Mouse (Mus musculus) limb, embryonic 12.5 days (tissue): ENCODE results near the gene Apof. TPM values are rescaled to one million over a fixed set of nuclear protein-coding genes. Genes with fewer than 3 reads are reported as not detected.

Experiments
- ATAC-seq: fragments of 200-750 bp; cut with Nextera tagmentation; 2 replicates; pipeline ENCODE4 v1.8.0; 2017; ENCODE audit warnings: low read depth, moderate TSS enrichment; ENCODE audit not compliant: insufficient number of reproducible peaks, insufficient read depth, low FRiP score, low TSS enrichment
- H3K27ac ChIP-seq: fragments of 300-500 bp; sonication (generic); 2 replicates; pipeline ENCODE4 v1.5.1; 2016; ENCODE audit warnings: mild to moderate bottlenecking, moderate library complexity
- H3K27me3 ChIP-seq: fragments of 300-500 bp; sonication (generic); 2 replicates; pipeline ENCODE4 v1.6.1; 2016; ENCODE audit warnings: mild to moderate bottlenecking, moderate library complexity
- H3K36me3 ChIP-seq: fragments of 300-500 bp; sonication (generic); 2 replicates; pipeline ENCODE4 v1.6.1; 2016; ENCODE audit warnings: mild to moderate bottlenecking, moderate library complexity
- H3K4me1 ChIP-seq: fragments of 300-500 bp; sonication (generic); replicated peaks from 2 replicates; pipeline ENCODE4 v1.6.1; 2016
- H3K4me2 ChIP-seq: fragments of 300-500 bp; sonication (generic); 2 replicates; pipeline ENCODE4 v1.6.1; 2016; ENCODE audit warnings: mild to moderate bottlenecking, moderate library complexity
- H3K4me3 ChIP-seq: fragments of 300-500 bp; sonication (generic); replicated peaks from 2 replicates; pipeline ENCODE4 v1.5.1; 2016; ENCODE audit warnings: mild to moderate bottlenecking
- H3K9ac ChIP-seq: fragments of 300-500 bp; sonication (generic); replicated peaks from 2 replicates; pipeline ENCODE4 v1.6.1; 2016; ENCODE audit warnings: mild to moderate bottlenecking, moderate library complexity
- H3K9me3 ChIP-seq: fragments of 300-500 bp; sonication (generic); 2 replicates; pipeline ENCODE4 v1.6.1; 2016; ENCODE audit warnings: mild to moderate bottlenecking, moderate library complexity
- WGBS: fragments of 180-500 bp; shearing (Covaris S2); methylation state at CpG from one replicate; pipeline ENCODE4 v1.1.7; 2016; 5-methylcytosine and 5-hydroxymethylcytosine counted together
- polyA plus RNA-seq: library from polyadenylated mRNA; unstranded; fragments of >200 nt; fragmentation: Nextera tagmentation; extraction: Ambion mirVana; gene quantifications from 2 replicates; pipeline ENCODE4 v1.2.1, GENCODE M21; 2016

The Apof gene
- not detected in 2 replicates for polyA plus RNA-seq

DNA sequence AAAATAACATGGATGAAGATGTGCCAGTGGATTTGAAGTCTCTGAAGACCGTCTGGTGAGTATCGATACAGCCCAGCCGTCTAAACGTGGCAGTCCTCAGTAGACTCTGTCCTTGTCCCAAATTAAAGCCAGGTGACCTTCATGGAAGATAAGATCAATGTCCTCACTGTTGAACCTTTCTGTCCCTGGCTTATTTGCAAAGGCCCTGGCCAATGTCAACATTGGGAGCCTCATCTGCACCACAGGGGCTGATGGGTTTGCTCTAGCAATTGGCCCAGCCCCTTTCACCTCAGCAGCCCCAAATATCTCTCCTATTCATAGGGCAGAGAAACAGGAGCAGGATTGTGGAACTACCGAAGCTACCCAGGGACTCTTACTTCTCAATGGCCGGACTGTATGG is at the start of gene Apof:
Apof (plus strand) TSS at position 301 of the 400 bp plus-strand sequence.
- Histone ChIP-seq H3K9ac (no peak within 1 kb of the TSS), H3K4me1 (0 out of 2 replicates have a peak, but pooled peaks cover 3% of the 10 kb centered on the region), H3K27me3 (no peaks in the 10 kb centered on the region), H3K4me2 (no peak within 1 kb of the TSS), H3K4me3 (no peak within 1 kb of the TSS), H3K27ac (no peak within 1 kb of the TSS), H3K9me3 (no peaks in the 10 kb centered on the region), H3K36me3 (no peaks in the 10 kb centered on the region)
- ATAC-seq: no peak
- WGBS: 76% methylated on average over 6 of the region's 6 CpGs

- no peak for ATAC-seq
- Histone ChIP-seq H3K4me2 (no peak overlapping the region), H3K4me3 (no peak overlapping the region), H3K9me3 (no peaks in the 10 kb centered on the region), H3K27me3 (0 out of 2 replicates have a peak, but pooled peaks cover 2% of the 10 kb centered on the region), H3K27ac (no peak overlapping the region), H3K9ac (no peak overlapping the region), H3K36me3 (no peaks in the 10 kb centered on the region), H3K4me1 (peaks cover 23% of the 10 kb centered on the region)
- 60% methylated on average over 16 of the region's 16 CpGs for WGBS
Measured at GRCm38 (mm10) chr10:128221533-128222286, 46.8 kb upstream of the Apof start.

DNA sequence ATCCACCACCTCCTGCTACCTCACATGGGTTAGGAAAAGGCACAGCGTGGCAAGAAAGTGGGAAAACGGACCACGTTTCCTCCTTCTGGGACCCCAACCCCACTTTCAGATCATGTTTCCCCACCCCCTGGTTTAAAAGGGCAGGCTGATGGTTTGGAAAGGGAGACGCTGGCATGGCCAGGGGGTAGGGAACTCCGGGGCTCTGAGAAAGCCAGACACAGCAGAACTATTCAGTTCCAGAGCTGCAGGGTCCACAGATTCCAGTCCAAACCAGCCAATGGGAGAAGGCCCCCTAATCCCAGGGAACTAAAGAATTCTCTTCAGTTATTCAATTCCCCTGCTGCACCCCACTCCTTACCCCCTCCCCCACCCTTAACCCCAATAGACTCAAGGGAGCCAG is 43.4 kb upstream of the Apof start:
- Histone ChIP-seq H3K4me1 (peaks cover 26% of the 10 kb centered on the region), H3K36me3 (no peaks in the 10 kb centered on the region), H3K27me3 (0 out of 2 replicates have a peak, but pooled peaks cover 2% of the 10 kb centered on the region), H3K27ac (peak overlapping the region; percentile 77), H3K9me3 (no peaks in the 10 kb centered on the region), H3K9ac (no peak overlapping the region; the same call in 1 of the 2 replicates), H3K4me2 (no peak overlapping the region), H3K4me3 (no peak overlapping the region)
- WGBS: 37% methylated on average over 5 of the region's 5 CpGs
- ATAC-seq: no peak

- Histone ChIP-seq H3K9ac (no peak within 1 kb of the TSS; the same call in 1 of the 2 replicates), H3K27ac (peak within 1 kb of the TSS; percentile 77), H3K4me1 (peaks cover 31% of the 10 kb centered on the region), H3K27me3 (0 out of 2 replicates have a peak, but pooled peaks cover 2% of the 10 kb centered on the region), H3K4me3 (no peak within 1 kb of the TSS), H3K4me2 (no peak within 1 kb of the TSS), H3K9me3 (no peaks in the 10 kb centered on the region), H3K36me3 (no peaks in the 10 kb centered on the region)
- ATAC-seq: peak; percentile 34; the same call in 1 of the 2 replicates
- 46% methylated on average over 4 of the region's 4 CpGs for WGBS
Measured at GRCm38 (mm10) chr10:128225538-128225937, 42.9 kb upstream of the Apof start, which contains the start of gene Mip. Gene Mip (plus strand): TSS chr10:128225838.

DNA sequence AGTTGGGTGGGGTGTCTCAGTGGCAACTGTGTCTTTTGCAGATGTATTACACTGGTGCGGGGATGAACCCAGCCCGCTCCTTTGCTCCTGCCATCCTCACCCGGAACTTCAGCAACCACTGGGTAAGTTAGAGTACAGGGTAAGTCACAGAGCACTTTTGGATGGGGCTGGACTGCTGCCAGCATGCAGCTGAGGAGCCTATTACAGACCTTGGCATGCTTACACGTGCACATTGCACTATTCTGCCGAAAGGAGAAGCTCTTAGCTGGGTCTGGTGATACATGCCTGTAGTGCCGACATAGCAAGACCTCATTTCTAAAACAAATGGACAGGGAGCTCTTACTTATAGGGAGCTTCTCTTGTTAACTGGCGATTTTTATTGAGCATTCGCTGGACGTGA is 40.9 kb upstream of the Apof start:
- 83% methylated on average over 9 of the region's 9 CpGs for WGBS
- no peak for ATAC-seq
- Histone ChIP-seq H3K9me3 (no peaks in the 10 kb centered on the region), H3K27ac (peak overlapping the region; percentile 23; the same call in 1 of the 2 replicates), H3K9ac (no peak overlapping the region), H3K4me3 (no peak overlapping the region), H3K4me2 (no peak overlapping the region), H3K27me3 (no peaks in the 10 kb centered on the region), H3K36me3 (no peaks in the 10 kb centered on the region), H3K4me1 (peaks cover 38% of the 10 kb centered on the region)

- Histone ChIP-seq H3K4me3 (no peak overlapping the region), H3K9me3 (no peaks in the 10 kb centered on the region), H3K27ac (no peak overlapping the region), H3K9ac (no peak overlapping the region), H3K27me3 (no peaks in the 10 kb centered on the region), H3K4me1 (peaks cover 41% of the 10 kb centered on the region), H3K4me2 (no peak overlapping the region), H3K36me3 (no peaks in the 10 kb centered on the region)
- ATAC-seq: no peak
- WGBS: 89% methylated on average over 8 of the region's 8 CpGs
Measured at GRCm38 (mm10) chr10:128228009-128228408, 40.5 kb upstream of the Apof start.

GRCm38 (mm10) chr10:128230582-128230981 is 37.9 kb upstream of the Apof start:
- ATAC-seq: no peak
- peak overlapping the region; percentile 79; the same call in 1 of the 2 replicates for H3K4me3 ChIP-seq
- H3K9ac ChIP-seq: peak overlapping the region; percentile 82; the same call in 1 of the 2 replicates
- 66% methylated on average over 12 of the region's 12 CpGs for WGBS
- peak overlapping the region; percentile 97 for H3K27ac ChIP-seq
- H3K4me1 ChIP-seq: peaks cover 41% of the 10 kb centered on the region
- no peaks in the 10 kb centered on the region for H3K9me3 ChIP-seq
- no peaks in the 10 kb centered on the region for H3K27me3 ChIP-seq
- peaks cover 11% of the 10 kb centered on the region for H3K36me3 ChIP-seq
- H3K4me2 ChIP-seq: peak overlapping the region; percentile 65

GRCm38 (mm10) chr10:128231146-128231545 is 37.3 kb upstream of the Apof start:
- Histone ChIP-seq H3K4me1 (peaks cover 40% of the 10 kb centered on the region), H3K9ac (peak overlapping the region; percentile 82)
- WGBS: 11% methylated on average over 5 of the region's 5 CpGs

DNA sequence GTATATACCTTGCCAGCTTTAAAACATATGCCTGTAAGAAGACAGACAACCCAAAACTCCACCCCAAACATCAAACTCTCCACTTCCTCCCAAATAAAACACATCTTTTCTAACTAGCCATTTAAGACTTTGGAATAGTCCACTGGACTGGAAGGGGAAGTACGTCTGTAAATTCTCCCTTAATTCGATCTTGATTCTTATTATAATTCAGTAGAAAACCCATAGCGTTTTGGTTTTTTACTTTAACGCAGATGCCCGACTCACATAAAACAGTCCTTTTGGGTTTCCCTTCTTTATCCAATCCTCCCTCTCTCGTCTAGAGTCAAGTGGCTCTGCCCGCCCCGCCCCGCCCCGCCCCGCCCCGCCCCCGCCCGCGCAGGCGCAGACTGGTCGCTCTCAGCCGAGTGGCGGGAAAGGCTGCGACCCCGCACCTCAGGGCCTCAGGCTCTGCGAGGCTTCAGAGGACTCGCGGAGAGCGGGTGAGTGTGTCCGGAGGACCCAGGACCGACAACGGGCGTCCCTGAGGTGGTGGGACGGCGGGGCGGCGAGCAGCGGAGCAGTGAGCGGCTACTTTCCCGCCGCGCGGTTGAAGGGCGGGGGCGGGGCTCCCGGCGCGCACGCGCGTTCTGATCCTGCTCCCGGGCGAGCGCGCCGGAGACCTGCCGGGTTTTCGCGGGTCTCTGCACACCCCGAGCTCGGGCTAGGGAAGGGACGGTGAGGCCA is 36.6 kb upstream of the Apof start, which contains the start of gene Timeless:
Timeless (plus strand) TSS at position 369 of the 723 bp plus-strand sequence.
- H3K27ac ChIP-seq: peak within 1 kb of the TSS; percentile 97
- H3K9ac ChIP-seq: peak within 1 kb of the TSS; percentile 82
- H3K4me2 ChIP-seq: peak within 1 kb of the TSS; percentile 65
- H3K4me1 ChIP-seq: peaks cover 37% of the 10 kb centered on the region
- H3K4me3 ChIP-seq: peak within 1 kb of the TSS; percentile 79
- H3K27me3 ChIP-seq: no peaks in the 10 kb centered on the region
- ATAC-seq: peak; percentile 87
- peaks cover 11% of the 10 kb centered on the region for H3K36me3 ChIP-seq
- under 1% methylated on average over 58 of the region's 58 CpGs for WGBS
- no peaks in the 10 kb centered on the region for H3K9me3 ChIP-seq

More at GRCm38 (mm10) chr10:128231146-128231545, 37.3 kb upstream of the Apof start:
- Histone ChIP-seq H3K4me3 (peak overlapping the region; percentile 79), H3K36me3 (peaks cover 11% of the 10 kb centered on the region), H3K27ac (peak overlapping the region; percentile 97), H3K27me3 (no peaks in the 10 kb centered on the region), H3K4me2 (peak overlapping the region; percentile 65), H3K9me3 (no peaks in the 10 kb centered on the region)
- no peak for ATAC-seq

- no peak; the same call in 1 of the 2 replicates for ATAC-seq
- Histone ChIP-seq H3K4me3 (peak overlapping the region; percentile 79), H3K27ac (peak overlapping the region; percentile 97), H3K4me2 (peak overlapping the region; percentile 65), H3K27me3 (no peaks in the 10 kb centered on the region), H3K9me3 (no peaks in the 10 kb centered on the region), H3K36me3 (peaks cover 11% of the 10 kb centered on the region), H3K4me1 (peaks cover 37% of the 10 kb centered on the region), H3K9ac (peak overlapping the region; percentile 82)
- WGBS: 0% methylated on average over 14 of the region's 14 CpGs
Measured at GRCm38 (mm10) chr10:128232420-128232985, 36.0 kb upstream of the Apof start.

GRCm38 (mm10) chr10:128236321-128236720 is 32.1 kb upstream of the Apof start:
- peak overlapping the region; percentile 68 for H3K27ac ChIP-seq
- H3K9ac ChIP-seq: no peak overlapping the region

More at GRCm38 (mm10) chr10:128236321-128236720, 32.1 kb upstream of the Apof start:
- Histone ChIP-seq H3K4me3 (no peak overlapping the region), H3K4me2 (no peak overlapping the region), H3K27me3 (no peaks in the 10 kb centered on the region), H3K36me3 (peaks cover 41% of the 10 kb centered on the region), H3K4me1 (peaks cover 30% of the 10 kb centered on the region), H3K9me3 (no peaks in the 10 kb centered on the region)
- WGBS: 32% methylated on average over 4 of the region's 4 CpGs
- no peak for ATAC-seq
